Mouse (Mus musculus): Measurements from ENCODE around the gene Prpf3.

GRCm38 (mm10) chr3:95881979-95882815 is 26.5 kb upstream of the Prpf3 start, which contains the start of gene Ciart:
- TF ChIP-seq CTCF (IDR thresholded peaks at IDR 0.05 in 2 of 3, conservative IDR thresholded peaks at IDR 0.05 in 1 of 3; ENCODE audit: control insufficient read depth in 1 of 3, insufficient read depth in 1 of 3, low read depth in 2 of 3, low read length in 3 of 3, poor library complexity in 1 of 3, severe bottlenecking in 1 of 3) (0 out of 6 replicates have a peak, but pooled peaks of 1 of the 3 experiments have one; percentile 0), EP300 (IDR thresholded peaks at IDR 0.05; ENCODE audit: low read depth in 1 of 2, low read length in 2 of 2) (peak; percentile 1 to 27; a peak in 2 of 4 replicates)
